Mouse (Mus musculus) testis, adult 2 months (tissue): Measurements from ENCODE around the gene E130116L18Rik.

Source experiments
- CTCF ChIP-seq: fragments of 200-500 bp; IDR thresholded peaks from 2 replicates; pipeline ENCODE4 v1.5.1; 2012; ENCODE audit warnings: low read depth, mild to moderate bottlenecking, inconsistent platforms, low read length, moderate library complexity; ENCODE audit not compliant: control insufficient read depth, insufficient read depth, insufficient replicate concordance
- POLR2A ChIP-seq: fragments of 200-500 bp; IDR thresholded peaks from 2 replicates; pipeline ENCODE4 v1.6.1; 2012; ENCODE audit warnings: low read depth, mild to moderate bottlenecking, inconsistent platforms, low read length, moderate library complexity; ENCODE audit not compliant: control insufficient read depth

DNA sequence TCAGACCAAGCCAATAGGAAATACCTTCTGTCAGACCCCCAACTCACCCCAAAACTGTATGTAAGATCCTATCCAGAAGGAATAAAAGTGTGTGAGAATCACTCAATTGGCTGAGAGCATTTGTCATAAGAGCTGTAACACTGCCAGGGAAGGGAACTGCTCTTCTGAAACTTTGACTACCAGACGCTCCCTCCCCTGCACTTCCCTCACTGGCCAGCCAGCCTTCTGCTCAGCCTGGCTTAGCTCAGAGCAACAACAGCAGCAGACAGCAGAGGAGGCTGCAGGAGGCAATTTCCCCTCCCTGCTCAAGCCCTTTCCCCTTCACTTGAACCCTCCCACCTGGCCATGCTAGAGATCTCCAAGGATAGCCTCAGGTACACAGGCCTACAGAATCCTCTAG, 11.1 kb downstream of the E130116L18Rik start:
- TF ChIP-seq POLR2A (no peak), CTCF (no peak)
